In the genomic region with DNA sequence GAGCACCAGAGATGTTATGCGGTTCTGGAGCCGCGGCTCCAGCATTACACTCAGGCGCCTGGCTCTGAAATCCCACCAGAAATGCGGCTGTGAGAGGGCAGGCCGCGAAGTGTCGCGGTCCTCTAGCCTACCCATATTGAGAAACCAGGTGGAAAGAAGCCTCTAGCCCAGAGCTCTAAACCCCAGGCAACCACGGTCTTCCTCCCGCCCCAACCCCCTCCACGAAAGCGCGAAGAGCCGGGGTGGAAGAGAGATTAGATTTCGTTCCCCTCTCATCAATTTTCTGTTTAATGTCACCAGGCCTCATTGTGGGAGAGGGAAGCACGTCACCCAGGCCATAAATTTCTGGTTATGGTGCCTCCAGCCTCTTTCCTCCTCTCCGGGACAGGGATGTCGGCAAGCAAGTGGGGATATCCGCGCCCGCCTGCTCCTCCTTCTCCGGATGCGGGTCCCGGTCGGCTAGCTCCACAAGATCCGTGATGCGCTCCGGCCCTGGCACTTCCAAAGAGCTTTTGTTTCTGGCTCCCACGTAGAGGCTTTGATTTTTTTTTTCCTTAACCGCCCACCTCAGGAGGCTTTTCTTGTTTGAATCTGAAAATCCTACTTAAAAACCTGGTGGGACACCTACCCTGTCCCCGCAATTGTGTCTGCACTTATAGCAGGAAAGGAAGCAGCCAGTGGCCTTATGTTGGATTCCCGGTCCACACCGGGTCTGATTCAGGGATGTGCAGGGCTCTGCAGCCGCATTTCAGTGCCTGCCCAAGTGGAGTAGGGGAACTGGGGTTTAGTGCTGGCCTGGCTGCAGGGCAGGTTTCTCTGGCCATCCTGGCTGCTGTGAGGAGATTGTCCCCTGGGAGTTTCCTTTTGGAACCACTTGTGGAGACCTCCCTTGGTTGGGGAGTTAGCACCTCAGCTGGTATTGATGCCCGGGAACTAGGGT, we compare ENCODE assay signal across 8 mouse cellular contexts. TPM values are rescaled to one million over a fixed set of nuclear protein-coding genes. Genes with fewer than 3 reads are reported as not detected.
A peak's percentile ranks its signal among the peaks of the same experiment; 100 is the strongest.
DNase-seq lines count a peak whose midpoint lies in the region; ATAC-seq and TF ChIP-seq lines count a peak whose summit lies in the region.

No protein-coding gene starts in this region.

- peak; percentile 33 for ATAC-seq in common myeloid progenitor, adult 5-6 weeks (replicated peaks; ENCODE audit: low read depth, poor library complexity, severe bottlenecking)
- no peak for ATAC-seq in limb, embryonic 11.5 days (ENCODE audit: insufficient number of reproducible peaks, low FRiP score, low TSS enrichment, low read depth)
- ATAC-seq in neural tube, embryonic 11.5 days (ENCODE audit: insufficient read depth, low FRiP score, low TSS enrichment) = peak; percentile 51; the same call in 1 of the 2 replicates
- no peak for ATAC-seq in erythroblast, adult 5-6 weeks (replicated peaks; ENCODE audit: low FRiP score, poor library complexity, severe bottlenecking)

- peak overlapping the region; percentile 32 for H3K4me2 ChIP-seq in limb, embryonic 11.5 days (ENCODE audit: low read depth, severe bottlenecking)
- peak overlapping the region; percentile 44 for H3K4me2 ChIP-seq in neural tube, embryonic 11.5 days (ENCODE audit: low read depth)

- intact Hi-C loops in left cerebral cortex, adult 2 months (cut with DNase I) = no loop called here
- intact Hi-C loops in heart, postnatal 10 days (cut with DNase I) = no loop called here

- no peaks in the 10 kb centered on the region for H3K27me3 ChIP-seq in limb, embryonic 11.5 days (ENCODE audit: control insufficient read depth, insufficient read depth, low read length)
- no peaks in the 10 kb centered on the region for H3K27me3 ChIP-seq in neural tube, embryonic 11.5 days (ENCODE audit: control insufficient read depth, insufficient read depth, low read length)

- no peak for TF ChIP-seq CTCF in left cerebral cortex, adult 2 months (IDR thresholded peaks at IDR 0.05)

- H3K36me3 ChIP-seq in limb, embryonic 11.5 days (ENCODE audit: control insufficient read depth, insufficient read depth, low read length) = no peaks in the 10 kb centered on the region
- no peaks in the 10 kb centered on the region for H3K36me3 ChIP-seq in neural tube, embryonic 11.5 days (ENCODE audit: control insufficient read depth, insufficient read depth, low read length)

- H3K4me1 ChIP-seq in limb, embryonic 11.5 days (ENCODE audit: control insufficient read depth, insufficient read depth, low read length) = peaks cover 79% of the 10 kb centered on the region
- peaks cover 77% of the 10 kb centered on the region for H3K4me1 ChIP-seq in neural tube, embryonic 11.5 days (ENCODE audit: control insufficient read depth, insufficient read depth, low read length)

- H3K9ac ChIP-seq in limb, embryonic 11.5 days (ENCODE audit: low read length) = peak overlapping the region; percentile 47
- peak overlapping the region; percentile 68 for H3K9ac ChIP-seq in neural tube, embryonic 11.5 days (ENCODE audit: low read length)

- no peaks in the 10 kb centered on the region for H3K9me3 ChIP-seq in limb, embryonic 11.5 days (ENCODE audit: control insufficient read depth, low read length)
- H3K9me3 ChIP-seq in neural tube, embryonic 11.5 days (ENCODE audit: control insufficient read depth, low read length) = no peaks in the 10 kb centered on the region

- peak overlapping the region; percentile 33 for H3K4me3 ChIP-seq in left cerebral cortex, adult 2 months
- H3K4me3 ChIP-seq in limb, embryonic 11.5 days (ENCODE audit: low read depth, low read length) = peak overlapping the region; percentile 12; the same call in 1 of the 2 replicates
- peak overlapping the region; percentile 25 for H3K4me3 ChIP-seq in neural tube, embryonic 11.5 days (ENCODE audit: low read depth, low read length)

- 4% methylated on average over 36 of the region's 36 CpGs for WGBS in limb, embryonic 11.5 days
- WGBS in neural tube, embryonic 11.5 days = 3% methylated on average over 36 of the region's 36 CpGs

- peak in 1 of 2 experiments; percentile 48 for DNase-seq in left cerebral cortex, adult 2 months (ENCODE audit: extremely low spot score in 1 of 2, low spot score in 2 of 2)
- DNase-seq in left cerebral cortex, adult 18-20 months (ENCODE audit: low spot score in 2 of 2) = no peak
- peak; percentile 66 to 68 for DNase-seq in heart, postnatal 10 days
- DNase-seq in limb, embryonic 11.5 days (ENCODE audit: low spot score) = peak; percentile 69
- DNase-seq in neural tube, embryonic 11.5 days (ENCODE audit: low spot score) = peak; percentile 67
- no peak for DNase-seq in MN1 (ENCODE audit: low spot score)

- peak overlapping the region; percentile 71 for H3K27ac ChIP-seq in left cerebral cortex, adult 2 months
- H3K27ac ChIP-seq in limb, embryonic 11.5 days (replicated peaks; ENCODE audit: low read depth, low read length) = peak overlapping the region; percentile 49
- H3K27ac ChIP-seq in neural tube, embryonic 11.5 days (ENCODE audit: low read depth, low read length) = peak overlapping the region; percentile 93

RNA-seq across cellular contexts. Expression of a gene that starts 7.2 kb away (rescaled TPM):
- 10 to 100 TPM; 20.6 to 21.3 TPM for total RNA-seq in left cerebral cortex, adult 2 months (2021)
- total RNA-seq in left cerebral cortex, adult 18-20 months (2021) = 10 to 100 TPM; 18.8 to 19.0 TPM
- total RNA-seq in common myeloid progenitor, adult 5-6 weeks (2017) = 6.1 and 13.2 TPM in 2 replicates
- 10 to 100 TPM in 1 of 2 experiments, 1 to 10 TPM in 1; 8.8 to 14.1 TPM for total RNA-seq in heart, postnatal 10 days (2021)
- 24.9 and 27.6 TPM in 2 replicates for polyA plus RNA-seq in limb, embryonic 11.5 days (2014; fragmentation: Nextera tagmentation; extraction: Ambion mirVana)
- 19.7 and 22.7 TPM in 2 replicates for polyA plus RNA-seq in neural tube, embryonic 11.5 days (2014; fragmentation: Nextera tagmentation; extraction: Ambion mirVana)
- total RNA-seq in erythroblast, adult 5-6 weeks (2015; ENCODE audit: low replicate concordance) = 2.1 and 3.3 TPM in 2 replicates
- total RNA-seq in erythroblast, adult 5-6 weeks (2017; ENCODE audit: low replicate concordance) = 0.84 and 2.0 TPM in 2 replicates

Comparison
In these comparisons a context has a peak if more than half of its experiments do, and no peak if none do; other contexts are left out.
1. DNase-seq: peak in heart, postnatal 10 days (2 of 2), limb, embryonic 11.5 days (single experiment) and neural tube, embryonic 11.5 days (single experiment); none in left cerebral cortex, adult 18-20 months (0 of 2) and MN1 (single experiment).
2. ATAC-seq: peak in common myeloid progenitor, adult 5-6 weeks (single experiment) and neural tube, embryonic 11.5 days (single experiment); none in limb, embryonic 11.5 days (single experiment) and erythroblast, adult 5-6 weeks (single experiment).
3. Peak in every context shown above with its lines, with median percentiles within 50 percentile points of each other: H3K27ac ChIP-seq and H3K4me3 ChIP-seq.